Mouse (Mus musculus): ENCODE data around the gene Rapgef3.

GRCm38 (mm10) chr15:97793386-97794153 lies 25.8 kb upstream of the Rapgef3 start:
- TF ChIP-seq MAX (IDR thresholded peaks at IDR 0.05) (no peak), FOSL1 (IDR thresholded peaks at IDR 0.05; ENCODE audit: insufficient read depth, low read length, poor library complexity, severe bottlenecking) (no peak), CTCF (IDR thresholded peaks at IDR 0.05; ENCODE audit: control insufficient read depth, insufficient read depth, insufficient read length) (no peak), CEBPB (IDR thresholded peaks at IDR 0.05; ENCODE audit: low read depth) (no peak), USF1 (IDR thresholded peaks at IDR 0.05; ENCODE audit: low read depth) (no peak), MYOG (IDR thresholded peaks at IDR 0.05; ENCODE audit: control insufficient read depth, extremely low read depth, insufficient read length) (no peak)

Data from C2C12 (cell line).